Mouse (Mus musculus) layer of hippocampus, postnatal 25 days (tissue): ENCODE data around the gene Txndc2. TPM values are rescaled to one million over a fixed set of nuclear protein-coding genes. Genes with fewer than 3 reads are reported as not detected.
A peak's percentile ranks its signal among the peaks of the same experiment; 100 is the strongest.

Experiments used
- DNase-seq, 2 experiments: peaks; one replicate each; pipeline ENCODE4 v3.0.0; 2022; ENCODE audit warnings: mixed read lengths in 2 of 2, low spot score in 1 of 2; ENCODE audit errors: extremely low spot score in 1 of 2
- total RNA-seq, 2 experiments: library from RNA; stranded (reverse); gene quantifications; 2 replicates each; pipeline ENCODE4 v1.2.3; 2021

The Txndc2 gene
- total RNA-seq, 2 experiments from 2014 or later: not detected

- DNase-seq: peak; percentile 92 to 96
Observed at GRCm38 (mm10) chr17:65613463-65614412, 28.2 kb downstream of the Txndc2 start, which contains the start of gene Vapa. Vapa (minus strand) TSS chr17:65613555.

GRCm38 (mm10) chr17:65613142-65613462 lies 28.9 kb downstream of the Txndc2 start:
- DNase-seq: no peak

DNA sequence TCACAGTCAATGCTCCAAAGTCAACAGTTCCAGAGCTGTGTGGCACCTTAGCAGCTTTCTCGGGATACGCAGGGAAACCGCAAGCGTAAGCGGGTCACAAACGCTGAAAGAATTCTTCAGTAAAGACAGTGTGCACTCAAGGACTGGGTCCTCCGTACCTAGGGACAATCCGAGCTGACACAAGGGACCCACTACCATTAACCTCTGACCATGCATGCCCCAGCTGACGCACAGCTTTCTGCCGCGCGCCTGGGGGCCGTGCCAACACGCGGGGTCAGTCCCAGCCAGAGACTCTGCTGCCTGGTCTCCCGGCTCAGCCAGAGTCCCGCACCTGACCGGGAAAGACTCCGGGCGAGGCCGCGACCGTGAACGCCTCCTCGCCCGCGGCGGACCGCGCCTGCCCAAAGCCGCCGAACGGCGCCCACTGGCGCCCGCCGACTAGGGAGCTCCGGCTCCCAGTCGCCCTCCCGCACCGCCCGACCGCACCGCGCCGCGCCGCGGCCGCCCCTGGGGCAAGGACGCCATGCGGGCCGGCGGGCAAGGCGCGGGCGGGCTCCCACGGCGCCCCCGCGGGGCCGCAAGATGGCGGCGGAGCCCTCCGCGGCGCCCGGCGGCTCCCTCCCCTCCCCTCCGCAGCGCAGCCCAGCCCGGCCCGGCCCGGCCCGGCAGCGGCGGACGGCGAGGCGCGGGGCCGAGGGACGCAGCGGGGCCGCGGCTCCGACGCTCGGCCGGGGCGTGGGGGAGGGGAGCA lies 29.4 kb downstream of the Txndc2 start:
- DNase-seq: peak in 1 of 2 experiments; percentile 31

GRCm38 (mm10) chr17:65611721-65612120 lies 30.2 kb downstream of the Txndc2 start:
- no peak for DNase-seq

DNA sequence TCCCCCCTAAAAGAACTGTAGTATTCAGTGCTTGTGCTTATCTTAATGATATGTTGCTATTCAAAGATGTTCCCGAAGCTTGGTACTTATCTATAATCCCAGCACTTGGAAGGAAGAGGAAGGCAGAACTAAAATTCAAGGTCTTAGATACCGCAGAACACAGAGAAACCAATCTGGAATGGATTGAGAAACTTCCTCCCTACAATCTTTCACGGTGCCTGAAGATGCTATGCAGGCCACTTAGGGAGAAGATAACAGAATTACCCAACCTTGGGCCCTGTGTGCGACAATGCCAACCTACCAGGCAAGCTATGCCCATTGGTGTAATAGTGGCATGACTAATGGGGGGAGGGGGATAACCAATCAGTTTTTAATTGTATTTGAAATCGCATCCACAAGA lies 33.2 kb downstream of the Txndc2 start:
- no peak for DNase-seq

- no peak for DNase-seq
Observed at GRCm38 (mm10) chr17:65608312-65608687, 33.7 kb downstream of the Txndc2 start.

DNA sequence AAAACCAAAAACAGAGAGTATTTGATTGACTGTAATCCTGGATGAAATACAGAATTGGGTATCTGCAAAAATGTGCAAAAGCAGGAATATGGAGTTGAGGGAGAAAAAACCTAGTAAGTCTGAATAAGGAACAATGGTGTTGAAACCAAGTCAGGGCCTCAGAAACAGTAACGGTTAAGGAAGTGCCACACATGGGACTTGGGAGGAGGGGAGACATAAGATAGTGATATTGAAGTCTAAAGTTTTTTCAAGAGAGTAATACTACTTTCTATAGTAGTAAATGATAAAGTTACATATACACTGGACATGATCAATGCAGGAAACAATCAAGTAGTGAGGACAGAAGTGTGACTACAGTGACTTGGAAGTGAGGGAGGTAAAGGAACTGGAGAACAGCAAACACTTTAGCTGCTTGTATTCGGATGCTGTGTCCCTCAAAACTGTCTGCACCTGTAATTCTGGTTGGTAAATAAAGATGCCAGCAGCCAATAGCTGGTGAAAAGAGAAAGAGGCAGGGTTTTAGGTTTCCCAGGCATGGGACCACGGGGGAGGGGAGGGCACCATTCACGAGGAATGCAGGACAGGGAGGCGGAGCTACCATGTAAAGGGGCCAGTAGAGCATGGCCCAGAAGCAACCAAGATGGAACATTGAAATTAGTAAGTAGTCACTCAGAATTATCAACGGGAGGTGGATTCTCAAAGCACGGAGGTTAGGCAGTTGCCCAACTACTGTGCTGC lies 34.2 kb downstream of the Txndc2 start:
- DNase-seq: no peak

- DNase-seq: no peak
Observed at GRCm38 (mm10) chr17:65606014-65606413, 36.0 kb downstream of the Txndc2 start.

DNA sequence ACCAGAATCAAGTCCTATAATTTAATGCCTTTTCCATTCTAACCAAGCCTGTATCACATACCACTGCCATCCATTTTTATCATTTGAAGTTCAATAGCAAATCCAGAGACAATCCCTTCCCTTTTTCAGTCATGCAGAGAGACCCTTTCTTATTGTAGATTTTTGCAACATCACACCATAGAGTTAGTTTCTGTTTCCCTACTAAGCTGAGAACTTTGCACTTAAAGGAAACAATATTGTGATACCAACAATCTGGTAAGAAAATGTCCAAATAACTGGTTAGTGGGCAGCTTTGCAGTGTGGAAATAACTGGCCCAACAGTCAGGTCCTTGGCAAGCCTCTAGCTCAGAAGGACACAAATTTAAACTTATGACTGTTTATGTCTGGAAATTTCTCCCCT lies 37.1 kb downstream of the Txndc2 start:
- DNase-seq: no peak

DNA sequence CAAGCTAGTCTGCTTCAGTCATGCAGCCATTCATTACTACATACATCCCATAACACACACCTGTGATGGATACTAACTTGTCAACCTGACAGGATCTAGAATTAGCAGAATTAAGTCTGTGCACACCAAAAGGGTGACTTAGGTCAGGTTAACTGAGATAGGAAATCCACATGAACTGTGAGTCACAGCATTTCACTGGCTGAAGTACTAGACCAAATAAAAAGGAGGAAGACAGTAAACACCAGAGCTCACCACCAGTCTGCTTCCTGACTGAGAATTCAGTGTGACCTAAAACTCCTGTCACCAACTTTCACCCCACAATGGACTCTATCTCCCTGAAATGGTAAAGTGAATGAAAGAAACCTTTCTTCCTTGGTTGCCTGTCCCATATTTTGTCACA lies 37.7 kb downstream of the Txndc2 start:
- no peak for DNase-seq

- no peak for DNase-seq
Observed at GRCm38 (mm10) chr17:65597857-65598486, 44.0 kb downstream of the Txndc2 start.

DNA sequence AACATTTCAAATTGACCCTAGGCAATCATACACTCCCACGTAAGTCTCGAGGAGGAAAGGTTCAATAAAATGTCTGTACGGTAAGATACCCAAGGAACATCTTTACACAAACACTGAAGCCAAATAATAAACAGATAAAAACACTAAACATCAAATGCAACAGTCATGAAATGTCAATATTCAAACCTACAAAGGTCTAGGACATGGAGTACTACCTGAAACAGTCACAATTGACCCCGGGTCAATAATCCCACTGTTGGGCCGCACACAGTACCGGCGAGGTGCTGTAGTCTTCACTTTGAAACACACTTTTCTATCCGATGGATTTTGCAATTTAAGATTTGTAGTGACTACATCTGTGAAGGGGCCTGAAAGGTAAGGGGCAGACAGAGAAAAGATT lies 47.3 kb downstream of the Txndc2 start:
- no peak for DNase-seq

Other genes with a start within 250 kb of the Txndc2 start
- under 1 TPM; 0.62 to 0.89 TPM for gene Tmem232, start 101.4 kb downstream of the Txndc2 start, total RNA-seq
- 100 to 1,000 TPM; 132 to 153 TPM for gene Vapa, start 28.6 kb downstream of the Txndc2 start, total RNA-seq
- gene Rab31, start 130.6 kb upstream of the Txndc2 start, total RNA-seq: 10 to 100 TPM; 55.7 to 59.0 TPM
- gene Ppp4r1, start 140.4 kb upstream of the Txndc2 start, total RNA-seq: 10 to 100 TPM; 27.3 to 34.3 TPM
- 10 to 100 TPM; 47.2 to 53.5 TPM for gene Ralbp1, start 243.6 kb upstream of the Txndc2 start, total RNA-seq